Mouse (Mus musculus) brain, embryonic 14.5 days (tissue): ENCODE measurements around the gene Fam234a. TPM values are rescaled to one million over a fixed set of nuclear protein-coding genes. Genes with fewer than 3 reads are reported as not detected.
"Not testable (repeated sequence)": the region's sequence is repeated elsewhere in the genome, so short reads cannot be mapped to it uniquely, and the experiment has no call there.

Experiments
- DNase-seq: peaks from one replicate; pipeline ENCODE4 v3.0.0-alpha.2; 2011; ENCODE audit warnings: low read depth
- CTCF ChIP-seq: fragments of 200-500 bp; IDR thresholded peaks from 2 replicates; pipeline ENCODE4 v1.5.1; 2012; ENCODE audit warnings: inconsistent platforms, mild to moderate bottlenecking, moderate library complexity, borderline replicate concordance; ENCODE audit not compliant: insufficient read depth, insufficient read length; ENCODE audit errors: extremely low read depth
- POLR2A ChIP-seq: fragments of 200-500 bp; IDR thresholded peaks from 2 replicates; pipeline ENCODE4 v1.6.1; 2012; ENCODE audit warnings: mild to moderate bottlenecking, inconsistent platforms, borderline replicate concordance; ENCODE audit not compliant: poor library complexity, insufficient read depth, insufficient read length, severe bottlenecking; ENCODE audit errors: extremely low read depth
- polyA plus RNA-seq: library from polyadenylated mRNA; depleted of rRNA; stranded (reverse); fragments of >200 nt; gene quantifications from 2 replicates; pipeline ENCODE4 v1.2.3, GENCODE M21; 2012; rRNA removed

The Fam234a gene
- polyA plus RNA-seq, 1 experiment, result 33.7 TPM

- no peak for DNase-seq
- no peak for TF ChIP-seq CTCF
- no peak for TF ChIP-seq POLR2A
These were observed 55.8 kb downstream of the Fam234a start for GRCm38 (mm10) chr17:26188091-26188805.

GRCm38 (mm10) chr17:26187592-26187991 is 56.5 kb downstream of the Fam234a start:
- TF ChIP-seq POLR2A (no peak), CTCF (no peak)
- no peak for DNase-seq

- TF ChIP-seq CTCF, result no peak
- no peak for TF ChIP-seq POLR2A
- no peak for DNase-seq
These were observed 62.9 kb downstream of the Fam234a start for GRCm38 (mm10) chr17:26181179-26181578.

GRCm38 (mm10) chr17:26178611-26179010 is 65.4 kb downstream of the Fam234a start:
- TF ChIP-seq CTCF, result no peak
- TF ChIP-seq POLR2A, result no peak
- no peak for DNase-seq

GRCm38 (mm10) chr17:26175248-26175647 is 68.8 kb downstream of the Fam234a start:
- not testable (repeated sequence) for DNase-seq
- TF ChIP-seq CTCF, result peak; percentile 6; the same call in 1 of the 2 replicates

- no peak for DNase-seq
- TF ChIP-seq POLR2A (no peak), CTCF (no peak)
These were observed 76.0 kb downstream of the Fam234a start for GRCm38 (mm10) chr17:26168039-26168438.

- TF ChIP-seq POLR2A (no peak), CTCF (no peak)
- no peak for DNase-seq
These were observed 81.3 kb downstream of the Fam234a start for GRCm38 (mm10) chr17:26162736-26163135.

Other genes starting within 250 kb of the Fam234a start
- 68.5 and 82.4 TPM in 2 replicates for gene Rab11fip3, start 174.7 kb downstream of the Fam234a start, polyA plus RNA-seq
- gene Decr2, start 153.9 kb downstream of the Fam234a start, polyA plus RNA-seq, result 26.8 and 28.6 TPM in 2 replicates
- gene Nme4, start 148.6 kb downstream of the Fam234a start, polyA plus RNA-seq, result 35.1 and 61.4 TPM in 2 replicates
- gene Tmem8, start 130.9 kb downstream of the Fam234a start, polyA plus RNA-seq, result 11.8 and 12.9 TPM in 2 replicates
- gene Mrpl28, start 120.7 kb downstream of the Fam234a start, polyA plus RNA-seq, result 94.9 and 119 TPM in 2 replicates
- 27.9 and 31.6 TPM in 2 replicates for gene Axin1, start 105.6 kb downstream of the Fam234a start, polyA plus RNA-seq
- gene Pdia2, start 45.2 kb downstream of the Fam234a start, polyA plus RNA-seq, result 0.09 and 0.14 TPM in 2 replicates
- 6.7 and 12.4 TPM in 2 replicates for gene Rgs11, start 41.3 kb downstream of the Fam234a start, polyA plus RNA-seq
- gene Arhgdig, start 36.5 kb downstream of the Fam234a start, polyA plus RNA-seq, result 31.6 and 47.6 TPM in 2 replicates
- gene Luc7l, start 8.7 kb upstream of the Fam234a start, polyA plus RNA-seq, result 111 and 114 TPM in 2 replicates
- 11.7 and 12.2 TPM in 2 replicates for gene Neurl1b, start 170.6 kb upstream of the Fam234a start, polyA plus RNA-seq